Mouse (Mus musculus) intestine, embryonic 15.5 days (tissue): ENCODE measurements around the gene Slain1. TPM values are rescaled to one million over a fixed set of nuclear protein-coding genes. Genes with fewer than 3 reads are reported as not detected.

Experiments used
- ATAC-seq: fragments of 200-750 bp; cut with Nextera tagmentation; 2 replicates; pipeline ENCODE4 v1.8.0; 2017; ENCODE audit warnings: moderate TSS enrichment, moderate library complexity
- H3K27ac ChIP-seq: fragments of 300-500 bp; sonication (generic); 2 replicates; pipeline ENCODE4 v1.5.1; 2015; ENCODE audit warnings: mild to moderate bottlenecking, inconsistent platforms
- H3K27me3 ChIP-seq: fragments of 300-500 bp; sonication (generic); replicated peaks from 2 replicates; pipeline ENCODE4 v1.6.1; 2015; ENCODE audit warnings: inconsistent platforms
- H3K36me3 ChIP-seq: fragments of 300-500 bp; sonication (generic); 2 replicates; pipeline ENCODE4 v1.6.1; 2015; ENCODE audit warnings: inconsistent platforms
- H3K4me1 ChIP-seq: fragments of 300-500 bp; sonication (generic); replicated peaks from 2 replicates; pipeline ENCODE4 v1.6.1; 2015; ENCODE audit warnings: inconsistent platforms
- H3K4me2 ChIP-seq: fragments of 300-500 bp; sonication (generic); replicated peaks from 2 replicates; pipeline ENCODE4 v1.6.1; 2015; ENCODE audit warnings: mild to moderate bottlenecking, inconsistent platforms
- H3K4me3 ChIP-seq: fragments of 300-500 bp; sonication (generic); replicated peaks from 2 replicates; pipeline ENCODE4 v1.5.1; 2015; ENCODE audit warnings: inconsistent platforms
- H3K9ac ChIP-seq: fragments of 300-500 bp; sonication (generic); 2 replicates; pipeline ENCODE4 v1.6.1; 2015; ENCODE audit warnings: inconsistent platforms
- H3K9me3 ChIP-seq: fragments of 300-500 bp; sonication (generic); 2 replicates; pipeline ENCODE4 v1.6.1; 2016; ENCODE audit warnings: inconsistent platforms
- WGBS: fragments of 180-500 bp; shearing (Covaris S2); methylation state at CpG from one replicate; pipeline ENCODE4 v1.1.7; 2015; 5-methylcytosine and 5-hydroxymethylcytosine counted together
- polyA plus RNA-seq: library from polyadenylated mRNA; unstranded; fragments of >200 nt; fragmentation: Nextera tagmentation; extraction: Ambion mirVana; gene quantifications from 2 replicates; pipeline ENCODE4 v1.2.1, GENCODE M21; 2015

Gene Slain1
- polyA plus RNA-seq, 1 experiment from 2014 or later, result 2.5 TPM

DNA sequence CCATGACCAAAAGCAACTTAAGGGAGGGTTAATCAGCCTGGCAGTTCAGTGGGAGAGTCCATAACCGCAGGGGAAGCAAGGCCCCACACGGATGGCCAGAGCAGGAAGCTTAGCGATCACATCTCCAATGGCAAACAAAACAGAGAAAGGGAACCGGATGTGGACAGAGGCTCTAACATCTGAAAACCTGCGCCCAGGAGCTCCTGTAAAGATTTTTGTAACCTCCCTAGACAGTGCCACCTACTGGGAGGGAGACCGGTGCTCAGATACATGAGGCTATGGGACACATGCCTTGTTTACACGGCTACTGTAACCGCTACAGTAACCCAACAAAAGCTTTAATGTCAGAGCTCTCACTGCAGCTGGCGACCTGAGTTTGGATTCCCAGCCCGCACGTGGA, 59.2 kb downstream of the Slain1 start:
- Histone ChIP-seq H3K36me3 (no peaks in the 10 kb centered on the region), H3K9me3 (no peaks in the 10 kb centered on the region), H3K4me3 (no peak overlapping the region), H3K27me3 (no peaks in the 10 kb centered on the region), H3K9ac (no peak overlapping the region), H3K27ac (no peak overlapping the region), H3K4me2 (no peak overlapping the region), H3K4me1 (no peaks in the 10 kb centered on the region)
- no peak for ATAC-seq
- 88% methylated on average over 11 of the region's 11 CpGs for WGBS

DNA sequence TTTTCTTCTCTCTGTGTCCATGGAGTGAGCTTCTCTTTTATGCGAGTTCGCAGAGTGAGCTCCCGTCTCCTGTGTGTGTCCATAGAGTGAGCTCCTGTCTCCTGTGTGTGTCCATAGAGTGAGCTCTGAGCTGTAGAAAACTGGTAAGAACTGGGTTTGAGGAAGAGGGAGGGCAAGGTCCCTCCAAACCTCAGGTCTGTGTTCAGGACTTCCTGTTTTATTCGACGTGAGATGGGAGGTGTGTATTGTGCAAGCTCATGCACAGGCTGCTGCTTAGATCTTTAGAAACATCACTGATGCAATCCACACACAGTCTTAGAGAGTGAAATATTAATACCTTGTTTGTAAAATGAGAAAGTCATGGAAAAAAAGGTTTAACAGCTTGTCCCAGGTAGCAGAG, 63.0 kb downstream of the Slain1 start:
- Histone ChIP-seq H3K4me3 (no peak overlapping the region), H3K9me3 (no peaks in the 10 kb centered on the region), H3K9ac (no peak overlapping the region), H3K4me1 (no peaks in the 10 kb centered on the region), H3K4me2 (no peak overlapping the region), H3K27me3 (no peaks in the 10 kb centered on the region), H3K36me3 (no peaks in the 10 kb centered on the region), H3K27ac (no peak overlapping the region)
- 88% methylated on average over 5 of the region's 5 CpGs for WGBS
- ATAC-seq, result no peak

DNA sequence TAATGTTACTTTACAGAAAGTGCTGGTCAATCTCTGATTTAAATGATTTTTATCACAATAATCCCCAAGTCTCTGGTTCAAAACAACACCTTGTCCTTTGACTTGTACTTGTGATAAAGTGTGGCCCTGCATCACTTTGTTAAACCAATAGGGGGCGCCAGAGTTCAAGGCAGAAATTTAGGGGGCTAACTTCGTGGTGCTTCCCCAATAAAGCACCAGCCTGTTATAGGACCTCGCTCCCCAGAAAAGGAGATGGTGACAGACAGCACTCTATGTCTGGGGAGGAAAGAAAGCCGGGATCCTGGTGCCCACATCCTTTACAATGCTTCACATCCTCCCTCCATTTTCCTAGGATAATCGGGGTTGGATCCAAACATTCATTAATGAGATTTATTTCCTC, 67.5 kb downstream of the Slain1 start:
- WGBS, result 43% methylated on average over 5 of the region's 5 CpGs
- Histone ChIP-seq H3K9ac (no peak overlapping the region), H3K27me3 (no peaks in the 10 kb centered on the region), H3K36me3 (no peaks in the 10 kb centered on the region), H3K9me3 (no peaks in the 10 kb centered on the region), H3K4me2 (no peak overlapping the region), H3K4me1 (peaks cover 6% of the 10 kb centered on the region; the same call in 1 of the 2 replicates), H3K4me3 (no peak overlapping the region), H3K27ac (no peak overlapping the region)
- ATAC-seq, result no peak

DNA sequence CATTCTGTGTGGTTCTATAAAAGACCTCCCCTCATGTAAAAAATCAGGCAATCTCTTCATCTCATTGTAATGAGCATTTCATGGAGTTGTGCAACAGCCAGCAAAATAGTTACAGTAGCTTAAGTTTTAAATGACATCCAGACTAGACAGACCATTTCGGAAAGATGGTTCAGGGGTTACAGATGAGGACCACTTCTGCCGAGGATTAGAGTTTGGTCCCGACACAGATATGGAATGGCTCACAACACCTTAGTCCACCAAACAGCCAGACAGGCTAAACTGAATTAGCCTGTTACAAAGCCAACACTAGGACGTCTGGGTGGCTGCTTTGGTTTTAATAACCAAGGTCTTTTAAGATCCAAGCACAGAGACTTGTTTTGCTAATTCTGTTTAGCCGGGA, 68.0 kb downstream of the Slain1 start:
- no peaks in the 10 kb centered on the region for H3K9me3 ChIP-seq
- no peak overlapping the region for H3K4me3 ChIP-seq
- no peak overlapping the region for H3K27ac ChIP-seq
- 69% methylated on average over 5 of the region's 5 CpGs for WGBS
- no peak for ATAC-seq
- no peak overlapping the region for H3K9ac ChIP-seq
- peaks cover 6% of the 10 kb centered on the region; the same call in 1 of the 2 replicates for H3K4me1 ChIP-seq
- H3K36me3 ChIP-seq, result no peaks in the 10 kb centered on the region
- H3K4me2 ChIP-seq, result no peak overlapping the region
- no peaks in the 10 kb centered on the region for H3K27me3 ChIP-seq

DNA sequence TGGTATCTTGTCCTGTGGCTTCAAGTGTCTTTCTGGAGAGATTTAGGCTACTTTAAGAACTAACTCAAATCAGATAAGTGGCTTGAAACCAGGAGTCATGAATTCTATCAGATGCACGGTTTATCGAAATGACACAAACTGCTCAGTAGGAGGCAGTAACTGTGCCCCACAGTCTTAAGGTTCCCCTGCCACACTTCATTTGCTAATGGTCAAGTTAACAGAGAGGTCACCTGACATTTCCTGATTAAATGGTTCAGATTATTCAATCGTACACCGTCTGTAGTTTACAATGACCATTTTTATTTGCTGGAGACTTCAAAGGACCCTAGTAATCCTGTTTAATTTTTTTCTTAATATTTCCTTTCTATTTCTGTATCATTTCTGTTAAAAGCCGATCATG, 68.4 kb downstream of the Slain1 start:
- no peaks in the 10 kb centered on the region for H3K9me3 ChIP-seq
- H3K4me1 ChIP-seq, result peaks cover 6% of the 10 kb centered on the region; the same call in 1 of the 2 replicates
- no peak overlapping the region for H3K4me2 ChIP-seq
- no peak for ATAC-seq
- H3K4me3 ChIP-seq, result no peak overlapping the region
- H3K27me3 ChIP-seq, result no peaks in the 10 kb centered on the region
- H3K9ac ChIP-seq, result no peak overlapping the region
- 40% methylated on average over 5 of the region's 5 CpGs for WGBS
- H3K27ac ChIP-seq, result no peak overlapping the region
- no peaks in the 10 kb centered on the region for H3K36me3 ChIP-seq

DNA sequence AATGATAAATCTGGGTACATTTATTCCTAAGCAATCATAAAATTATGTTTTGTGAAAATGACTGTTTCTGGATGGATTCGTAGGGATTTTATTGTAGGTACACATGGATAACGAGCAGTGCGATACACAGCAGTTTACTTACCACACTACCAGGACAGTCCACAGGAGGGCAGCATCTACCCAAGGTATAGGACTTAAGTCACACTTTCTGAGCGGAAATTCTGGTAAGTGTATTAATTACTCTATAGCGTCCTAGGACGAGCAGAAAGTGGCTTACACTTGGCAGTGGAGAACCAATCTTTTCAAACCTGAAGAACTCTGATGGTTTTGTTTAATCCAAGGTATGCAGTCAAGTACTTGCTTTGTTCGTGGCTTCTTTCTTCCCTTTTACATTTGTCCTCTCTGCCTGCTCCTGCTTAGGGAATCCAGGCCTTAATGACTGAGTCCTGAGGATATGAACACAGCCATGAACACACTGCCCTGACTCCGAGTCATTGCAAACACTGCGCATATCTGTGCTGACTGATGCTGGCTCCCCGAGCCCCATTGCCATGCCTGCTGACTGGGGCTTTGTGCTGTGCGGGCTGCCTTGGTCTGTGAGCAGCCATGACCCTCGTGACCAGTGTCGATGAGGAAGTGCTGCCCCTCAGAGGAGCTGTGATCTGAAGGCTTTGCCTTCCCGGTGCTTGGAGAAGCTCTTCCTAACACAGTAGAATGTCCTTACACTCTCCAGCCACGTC, 69.0 kb downstream of the Slain1 start:
- 21% methylated on average over 15 of the region's 15 CpGs for WGBS
- Histone ChIP-seq H3K4me3 (0 out of 2 replicates have a peak overlapping the region, but pooled peaks have one; percentile 15), H3K9ac (0 out of 2 replicates have a peak overlapping the region, but pooled peaks have one; percentile 13), H3K4me2 (peak overlapping the region; percentile 48), H3K36me3 (no peaks in the 10 kb centered on the region), H3K27ac (peak overlapping the region; percentile 75), H3K9me3 (no peaks in the 10 kb centered on the region), H3K4me1 (peaks cover 6% of the 10 kb centered on the region; the same call in 1 of the 2 replicates), H3K27me3 (no peaks in the 10 kb centered on the region)
- ATAC-seq, result peak; percentile 88

DNA sequence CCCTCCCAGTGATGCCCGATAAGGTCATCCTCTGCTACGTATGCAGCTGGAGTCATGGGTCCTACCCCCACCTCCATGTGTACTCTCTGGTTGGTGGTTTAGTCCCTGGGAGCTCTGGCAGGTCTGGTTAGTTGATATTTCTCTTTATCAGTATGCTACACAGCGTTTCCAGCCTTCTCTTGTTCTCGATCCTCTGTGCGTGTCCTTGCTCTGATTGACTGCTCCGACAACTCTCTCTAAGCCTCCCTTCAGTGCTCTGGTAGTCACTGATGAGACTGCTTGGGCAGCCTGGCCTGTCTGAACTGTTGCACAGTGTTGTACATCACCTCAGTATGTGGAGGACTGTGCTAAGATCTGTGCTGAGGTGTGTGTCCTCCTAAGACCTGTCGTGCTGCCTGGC, 70.1 kb downstream of the Slain1 start:
- H3K4me2 ChIP-seq, result no peak overlapping the region
- ATAC-seq, result no peak
- 83% methylated on average over 7 of the region's 7 CpGs for WGBS
- peaks cover 6% of the 10 kb centered on the region; the same call in 1 of the 2 replicates for H3K4me1 ChIP-seq
- H3K27ac ChIP-seq, result no peak overlapping the region
- no peaks in the 10 kb centered on the region for H3K27me3 ChIP-seq
- no peak overlapping the region for H3K9ac ChIP-seq
- no peaks in the 10 kb centered on the region for H3K9me3 ChIP-seq
- H3K36me3 ChIP-seq, result no peaks in the 10 kb centered on the region
- H3K4me3 ChIP-seq, result no peak overlapping the region

DNA sequence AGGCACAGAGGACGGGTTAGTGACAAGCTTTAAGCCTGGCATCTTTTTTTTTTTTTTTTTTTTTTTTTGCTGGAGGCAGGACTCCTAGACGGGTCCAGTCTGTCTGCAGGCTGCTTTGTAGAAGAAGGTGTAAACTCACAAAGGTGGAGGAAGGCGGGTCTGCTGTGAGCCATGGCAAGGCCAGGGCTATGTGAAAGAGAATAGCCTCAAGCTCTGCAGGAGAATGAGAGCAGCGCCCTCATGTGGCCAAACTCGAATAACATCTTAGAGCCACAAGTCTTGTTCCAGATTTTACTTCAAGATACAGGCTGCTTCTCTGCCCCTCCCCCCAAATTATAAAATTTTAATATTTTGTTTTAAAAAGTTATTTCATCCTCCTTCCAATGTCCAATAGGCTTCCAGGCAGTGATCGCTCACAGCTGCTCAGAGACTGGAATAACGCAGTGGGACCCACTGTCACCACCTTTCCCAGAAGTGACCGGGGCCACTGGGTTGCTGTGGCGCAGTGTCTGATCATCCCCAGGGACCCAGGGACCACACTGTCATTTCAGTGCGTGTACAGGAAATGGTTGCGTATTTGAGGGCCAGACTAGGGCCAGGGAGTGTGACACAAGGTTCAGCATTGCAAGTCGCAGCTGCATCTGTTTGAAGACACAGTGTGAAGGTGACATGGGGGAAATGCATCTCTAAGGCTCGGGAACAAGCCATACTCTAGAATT, 70.8 kb downstream of the Slain1 start:
- WGBS, result 55% methylated on average over 13 of the region's 13 CpGs
- no peak overlapping the region for H3K4me3 ChIP-seq
- H3K9ac ChIP-seq, result no peak overlapping the region
- H3K27ac ChIP-seq, result no peak overlapping the region
- no peaks in the 10 kb centered on the region for H3K36me3 ChIP-seq
- H3K27me3 ChIP-seq, result no peaks in the 10 kb centered on the region
- H3K9me3 ChIP-seq, result no peaks in the 10 kb centered on the region
- no peak overlapping the region for H3K4me2 ChIP-seq
- ATAC-seq, result peak; percentile 19; the same call in 1 of the 2 replicates
- peaks cover 6% of the 10 kb centered on the region; the same call in 1 of the 2 replicates for H3K4me1 ChIP-seq

DNA sequence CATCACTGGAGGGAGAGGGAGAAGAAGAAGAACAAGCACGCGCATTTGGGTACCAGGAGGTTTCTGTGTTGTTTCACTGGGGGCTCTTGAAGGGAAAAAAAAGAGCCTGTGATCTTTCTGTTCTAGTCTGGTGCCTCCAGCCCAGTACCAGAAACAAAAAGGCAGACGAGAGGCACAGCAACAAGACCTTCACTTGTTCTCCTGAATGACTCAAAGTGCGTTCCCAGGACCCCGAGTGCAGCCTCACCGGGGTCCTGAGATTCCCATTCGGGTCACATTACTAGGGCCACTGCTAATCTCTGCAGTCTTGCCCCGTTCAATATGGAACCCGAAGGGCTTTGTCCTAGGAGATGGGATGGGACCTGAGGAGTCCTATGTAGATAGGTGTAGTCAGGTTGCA, 73.3 kb downstream of the Slain1 start:
- Histone ChIP-seq H3K9me3 (no peaks in the 10 kb centered on the region), H3K4me1 (peaks cover 6% of the 10 kb centered on the region; the same call in 1 of the 2 replicates), H3K36me3 (no peaks in the 10 kb centered on the region), H3K4me3 (no peak overlapping the region), H3K27ac (no peak overlapping the region), H3K27me3 (no peaks in the 10 kb centered on the region), H3K9ac (no peak overlapping the region), H3K4me2 (no peak overlapping the region)
- no peak for ATAC-seq
- WGBS, result 82% methylated on average over 9 of the region's 9 CpGs

DNA sequence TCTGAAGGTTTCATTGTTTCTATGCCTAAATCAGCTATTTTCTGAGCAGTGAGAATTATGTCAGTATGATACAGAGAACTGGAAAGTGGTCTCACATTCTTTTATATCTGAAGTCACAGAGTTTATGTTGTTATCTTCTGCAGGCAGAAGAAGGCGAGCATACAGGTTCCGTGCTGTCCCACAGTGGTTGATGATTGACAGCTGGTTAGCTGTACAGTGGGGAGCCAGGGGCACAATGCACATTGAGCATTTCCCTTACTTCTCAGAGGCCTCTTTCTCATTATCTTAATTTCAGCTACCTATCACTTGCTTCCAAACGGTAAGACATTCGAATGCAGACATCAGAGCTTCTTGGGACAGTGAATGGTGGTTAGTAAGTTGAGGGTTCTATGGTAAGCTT, 73.8 kb downstream of the Slain1 start:
- Histone ChIP-seq H3K4me2 (no peak overlapping the region), H3K9me3 (no peaks in the 10 kb centered on the region), H3K36me3 (no peaks in the 10 kb centered on the region), H3K9ac (no peak overlapping the region), H3K27ac (no peak overlapping the region), H3K4me3 (no peak overlapping the region), H3K4me1 (peaks cover 6% of the 10 kb centered on the region; the same call in 1 of the 2 replicates), H3K27me3 (no peaks in the 10 kb centered on the region)
- no peak for ATAC-seq
- 76% methylated on average over 4 of the region's 4 CpGs for WGBS

DNA sequence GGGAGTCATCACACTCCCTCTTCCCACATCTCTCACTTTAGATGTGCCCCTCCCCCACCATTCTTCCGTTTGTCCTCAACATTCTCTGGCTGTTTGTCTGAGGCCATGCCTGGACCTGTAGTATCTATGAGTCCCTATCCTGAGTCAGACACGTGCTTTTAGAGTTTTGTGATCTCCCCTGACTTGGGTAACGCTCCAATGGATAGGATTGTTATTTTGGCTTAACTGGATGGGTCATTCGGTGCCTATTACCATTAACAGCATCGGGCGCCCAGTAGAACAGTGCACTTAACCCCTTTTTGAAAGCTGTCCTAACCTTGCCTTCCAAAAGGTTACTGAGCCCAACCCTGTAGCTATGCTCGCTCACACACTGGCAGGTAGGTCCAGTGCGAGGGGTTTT, 78.5 kb downstream of the Slain1 start:
- H3K9me3 ChIP-seq, result no peaks in the 10 kb centered on the region
- no peaks in the 10 kb centered on the region for H3K4me1 ChIP-seq
- no peaks in the 10 kb centered on the region for H3K27me3 ChIP-seq
- no peak overlapping the region for H3K9ac ChIP-seq
- H3K4me3 ChIP-seq, result no peak overlapping the region
- H3K4me2 ChIP-seq, result no peak overlapping the region
- no peak overlapping the region for H3K27ac ChIP-seq
- H3K36me3 ChIP-seq, result no peaks in the 10 kb centered on the region
- 86% methylated on average over 8 of the region's 8 CpGs for WGBS
- no peak for ATAC-seq

DNA sequence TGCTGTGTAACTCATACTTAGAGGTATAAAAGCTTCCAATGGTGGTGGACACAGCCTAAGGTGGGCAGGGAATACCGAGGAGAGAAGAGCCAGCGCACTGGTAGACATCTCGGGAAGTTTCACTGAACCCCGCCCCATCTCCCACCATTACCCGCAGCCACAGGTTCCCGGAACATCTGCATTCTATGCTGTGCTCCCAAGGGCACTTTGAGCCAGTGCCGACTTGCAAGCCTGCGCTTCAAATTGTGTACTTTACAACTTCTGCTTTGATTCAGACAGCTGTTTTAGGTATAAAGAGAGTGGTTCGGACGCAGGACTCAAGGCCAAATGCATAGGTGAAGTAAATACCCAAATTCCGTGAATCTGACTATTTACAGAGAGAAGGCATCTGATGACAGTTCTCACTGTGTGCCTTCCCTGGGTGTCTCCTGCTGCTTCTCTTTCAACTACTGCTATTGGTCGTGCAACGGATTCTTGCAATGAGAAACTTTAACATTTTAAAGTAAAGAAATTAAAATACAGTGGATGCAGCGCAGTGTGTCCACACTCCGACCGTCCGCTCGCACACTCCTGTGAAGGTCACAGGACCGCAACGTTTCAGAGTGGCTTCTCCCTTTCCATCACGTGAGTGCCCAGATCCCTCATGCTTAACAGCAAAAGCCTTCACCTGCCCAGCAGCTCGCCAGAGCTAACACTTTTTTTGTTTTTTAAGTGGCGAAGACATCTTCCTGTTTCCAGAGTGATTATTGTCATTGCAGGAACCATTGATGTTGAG, 79.1 kb downstream of the Slain1 start:
- Histone ChIP-seq H3K4me3 (no peak overlapping the region), H3K36me3 (no peaks in the 10 kb centered on the region), H3K4me2 (no peak overlapping the region), H3K9me3 (no peaks in the 10 kb centered on the region), H3K27ac (no peak overlapping the region), H3K9ac (no peak overlapping the region), H3K4me1 (no peaks in the 10 kb centered on the region), H3K27me3 (no peaks in the 10 kb centered on the region)
- 78% methylated on average over 23 of the region's 23 CpGs for WGBS
- no peak for ATAC-seq
